Mouse (Mus musculus) kidney, adult 18-20 months (tissue): ENCODE data around the gene Endog.
A peak's percentile ranks its signal among the peaks of the same experiment; 100 is the strongest.
"Not testable (repeated sequence)": the region's sequence is repeated elsewhere in the genome, so short reads cannot be mapped to it uniquely, and the experiment has no call there.

Experiments
- DNase-seq: peaks from one replicate; pipeline ENCODE4 v3.0.0; 2021

The Endog gene

GRCm38 (mm10) chr2:30171371-30171996 lies at the start of gene Endog:
Gene Endog, plus strand, starts transcription at chr2:30171493.
- DNase-seq = peak; percentile 93

- DNase-seq = no peak
Measured at GRCm38 (mm10) chr2:30122766-30123165, 48.5 kb upstream of the Endog start.

- no peak for DNase-seq
Measured at GRCm38 (mm10) chr2:30123729-30124471, 47.4 kb upstream of the Endog start.

- DNase-seq = peak; percentile 97
Measured at GRCm38 (mm10) chr2:30124472-30125274, 46.6 kb upstream of the Endog start, which contains the start of gene Zer1. Gene Zer1, minus strand, starts transcription at chr2:30124585.

- peak; percentile 37 for DNase-seq
Measured at GRCm38 (mm10) chr2:30128789-30129188, 42.5 kb upstream of the Endog start.

- peak; percentile 49 for DNase-seq
Measured at GRCm38 (mm10) chr2:30130156-30130555, 41.1 kb upstream of the Endog start.

- not testable (repeated sequence) for DNase-seq
Measured at GRCm38 (mm10) chr2:30131240-30131639, 40.1 kb upstream of the Endog start.

- peak; percentile 81 for DNase-seq
Measured at GRCm38 (mm10) chr2:30132801-30133612, 38.3 kb upstream of the Endog start.

- peak; percentile 99 for DNase-seq
Measured at GRCm38 (mm10) chr2:30133613-30134377, 37.5 kb upstream of the Endog start, which contains the start of gene Tbc1d13. Gene Tbc1d13, plus strand, starts transcription at chr2:30133746.

GRCm38 (mm10) chr2:30134378-30134711 lies 36.9 kb upstream of the Endog start:
- peak; percentile 47 for DNase-seq

- DNase-seq = peak; percentile 69
Measured at GRCm38 (mm10) chr2:30134928-30135620, 36.2 kb upstream of the Endog start.

GRCm38 (mm10) chr2:30136458-30136857 lies 34.8 kb upstream of the Endog start:
- peak; percentile 49 for DNase-seq

GRCm38 (mm10) chr2:30140021-30140420 lies 31.3 kb upstream of the Endog start:
- peak; percentile 31 for DNase-seq

- no peak for DNase-seq
Measured at GRCm38 (mm10) chr2:30144436-30144835, 26.9 kb upstream of the Endog start.

GRCm38 (mm10) chr2:30147466-30147865 lies 23.8 kb upstream of the Endog start:
- DNase-seq = peak; percentile 87

- DNase-seq = no peak
Measured at GRCm38 (mm10) chr2:30151840-30152239, 19.5 kb upstream of the Endog start.

- no peak for DNase-seq
Measured at GRCm38 (mm10) chr2:30152616-30153015, 18.7 kb upstream of the Endog start.

- not testable (repeated sequence) for DNase-seq
Measured at GRCm38 (mm10) chr2:30159871-30160270, 11.4 kb upstream of the Endog start.

GRCm38 (mm10) chr2:30161809-30162208 lies 9.5 kb upstream of the Endog start:
- no peak for DNase-seq

GRCm38 (mm10) chr2:30164340-30164932 lies 6.9 kb upstream of the Endog start:
- DNase-seq = no peak

GRCm38 (mm10) chr2:30166677-30167076 lies 4.6 kb upstream of the Endog start:
- DNase-seq = no peak
